Mouse (Mus musculus) lung, adult 2 months (tissue): ENCODE measurements around the gene Rbm15.

Experiments used
- CTCF ChIP-seq: fragments of 200-500 bp; IDR thresholded peaks from 2 replicates; pipeline ENCODE4 v1.5.1; 2011; ENCODE audit warnings: mild to moderate bottlenecking, low read length, control low read depth; ENCODE audit not compliant: insufficient read depth
- POLR2A ChIP-seq: fragments of 200-500 bp; IDR thresholded peaks from 2 replicates; pipeline ENCODE4 v1.6.1; 2011; ENCODE audit warnings: low read depth, mild to moderate bottlenecking, control low read depth, low read length, borderline replicate concordance; ENCODE audit errors: extremely low read depth

DNA sequence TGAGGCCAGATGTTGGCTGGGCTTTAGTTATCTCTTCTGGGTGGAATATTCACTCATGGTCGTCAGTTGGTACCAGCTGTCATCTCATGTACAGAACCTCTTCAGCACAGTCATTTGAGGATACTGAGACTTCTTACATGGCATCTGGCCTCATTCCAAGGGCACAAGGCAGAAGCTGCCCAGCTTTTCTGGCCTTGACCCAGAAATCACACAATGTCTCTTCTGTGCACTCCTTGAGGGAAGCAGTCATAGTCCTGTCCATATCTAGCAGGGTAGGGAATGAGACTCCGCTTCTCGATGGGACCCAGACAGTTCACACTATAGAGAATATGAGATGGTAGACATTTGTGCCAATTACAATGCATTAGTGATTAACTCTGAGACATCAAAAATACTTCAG, 15.5 kb upstream of the Rbm15 start:
- no peak for TF ChIP-seq CTCF
- no peak for TF ChIP-seq POLR2A
